Mouse (Mus musculus) liver, embryonic 12.5 days (tissue): ENCODE data around the gene Slc44a1. TPM values are rescaled to one million over a fixed set of nuclear protein-coding genes. Genes with fewer than 3 reads are reported as not detected.

Experiments
- ATAC-seq: fragments of 200-750 bp; cut with Nextera tagmentation; 2 replicates; pipeline ENCODE4 v1.8.0; 2017; ENCODE audit warnings: moderate number of reproducible peaks, mild to moderate bottlenecking, moderate library complexity
- H3K27ac ChIP-seq: fragments of 300-500 bp; sonication (generic); 2 replicates; pipeline ENCODE4 v1.5.1; 2016; ENCODE audit warnings: mild to moderate bottlenecking
- H3K27me3 ChIP-seq: fragments of 300-500 bp; sonication (generic); replicated peaks from 2 replicates; pipeline ENCODE4 v1.6.1; 2016; ENCODE audit warnings: mild to moderate bottlenecking, moderate library complexity
- H3K36me3 ChIP-seq: fragments of 300-500 bp; sonication (generic); 2 replicates; pipeline ENCODE4 v1.6.1; 2016; ENCODE audit warnings: mild to moderate bottlenecking, moderate library complexity
- H3K4me1 ChIP-seq: fragments of 300-500 bp; sonication (generic); 2 replicates; pipeline ENCODE4 v1.6.1; 2016
- H3K4me2 ChIP-seq: fragments of 300-500 bp; sonication (generic); 2 replicates; pipeline ENCODE4 v1.6.1; 2016; ENCODE audit warnings: mild to moderate bottlenecking, moderate library complexity
- H3K4me3 ChIP-seq: fragments of 300-500 bp; sonication (generic); 2 replicates; pipeline ENCODE4 v1.5.1; 2016; ENCODE audit warnings: mild to moderate bottlenecking, moderate library complexity
- H3K9ac ChIP-seq: fragments of 300-500 bp; sonication (generic); 2 replicates; pipeline ENCODE4 v1.6.1; 2016; ENCODE audit warnings: mild to moderate bottlenecking, moderate library complexity
- H3K9me3 ChIP-seq: fragments of 300-500 bp; sonication (generic); replicated peaks from 2 replicates; pipeline ENCODE4 v1.6.1; 2016; ENCODE audit warnings: mild to moderate bottlenecking, moderate library complexity
- WGBS: fragments of 180-500 bp; shearing (Covaris S2); methylation state at CpG from one replicate; pipeline ENCODE4 v1.1.7; 2016; ENCODE audit not compliant: insufficient replicate concordance; 5-methylcytosine and 5-hydroxymethylcytosine counted together
- polyA plus RNA-seq: library from polyadenylated mRNA; unstranded; fragments of >200 nt; fragmentation: Nextera tagmentation; extraction: Ambion mirVana; gene quantifications from 2 replicates; pipeline ENCODE4 v1.2.1, GENCODE M21; 2016

Slc44a1 gene
- polyA plus RNA-seq, result 14.0 and 14.1 TPM in 2 replicates

GRCm38 (mm10) chr4:53440010-53440815 is at the start of gene Slc44a1:
Gene Slc44a1 (plus strand): TSS chr4:53440413.
- peaks cover 33% of the 10 kb centered on the region for H3K4me1 ChIP-seq
- peak within 1 kb of the TSS; percentile 76 for H3K9ac ChIP-seq
- H3K4me3 ChIP-seq, result peak within 1 kb of the TSS; percentile 76
- WGBS, result under 1% methylated on average over 89 of the region's 122 CpGs
- no peaks in the 10 kb centered on the region for H3K36me3 ChIP-seq
- H3K4me2 ChIP-seq, result peak within 1 kb of the TSS; percentile 96
- no peaks in the 10 kb centered on the region for H3K9me3 ChIP-seq
- ATAC-seq, result peak; percentile 94
- peak within 1 kb of the TSS; percentile 83 for H3K27ac ChIP-seq
- peaks cover 39% of the 10 kb centered on the region for H3K27me3 ChIP-seq

DNA sequence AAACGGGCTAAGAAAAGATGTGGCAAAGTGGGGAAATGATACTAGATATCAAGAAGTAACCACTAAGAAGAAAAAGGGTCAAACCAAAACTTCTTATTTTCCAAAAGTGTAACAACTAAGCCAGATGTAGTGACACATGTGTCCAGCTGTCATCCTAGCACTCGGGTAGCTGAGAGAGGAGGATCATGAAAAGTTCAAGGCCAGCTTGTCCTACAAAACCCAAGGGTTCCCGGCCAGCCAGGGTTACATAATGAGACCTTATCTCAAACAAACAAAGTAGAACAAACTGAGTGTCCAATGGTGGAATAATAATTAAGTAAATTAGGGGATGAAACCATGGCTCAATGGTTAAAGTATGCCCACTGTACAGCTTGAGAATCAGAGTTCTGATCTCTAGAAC is 45.2 kb upstream of the Slc44a1 start:
- H3K27me3 ChIP-seq, result no peaks in the 10 kb centered on the region
- H3K27ac ChIP-seq, result no peak overlapping the region
- no peaks in the 10 kb centered on the region for H3K9me3 ChIP-seq
- WGBS, result 48% methylated on average over 3 of the region's 3 CpGs
- peak; percentile 44 for ATAC-seq
- no peaks in the 10 kb centered on the region for H3K4me1 ChIP-seq
- H3K4me3 ChIP-seq, result no peak overlapping the region
- no peak overlapping the region for H3K4me2 ChIP-seq
- no peak overlapping the region for H3K9ac ChIP-seq
- H3K36me3 ChIP-seq, result no peaks in the 10 kb centered on the region

DNA sequence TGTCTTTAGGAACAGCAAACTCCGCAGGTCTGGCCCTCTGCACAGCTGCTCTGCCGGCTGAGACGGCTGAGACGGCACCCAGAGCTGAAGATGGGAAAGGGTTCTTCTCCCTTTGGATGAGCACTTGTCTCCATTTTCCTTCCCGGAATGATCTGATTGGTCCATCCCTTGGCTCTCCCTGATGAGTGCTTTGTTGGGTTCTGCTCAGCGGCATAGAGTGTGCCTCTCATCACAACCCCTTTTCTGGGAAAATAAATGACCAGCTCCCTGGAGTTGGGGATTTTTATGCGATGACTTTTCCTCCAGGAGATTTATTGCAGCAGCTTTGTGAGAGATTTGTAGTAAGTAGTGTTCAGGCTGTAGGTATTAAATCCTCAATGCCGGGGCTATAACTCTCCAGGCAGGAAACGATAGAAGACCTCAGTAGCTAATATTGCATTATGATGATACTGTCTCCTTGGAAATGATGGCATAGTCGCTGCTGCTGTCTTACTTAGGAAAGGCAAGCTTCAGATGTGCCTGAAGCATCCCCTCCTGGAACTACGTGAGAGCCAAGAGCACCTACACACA is 43.5 kb upstream of the Slc44a1 start:
- Histone ChIP-seq H3K27me3 (no peaks in the 10 kb centered on the region), H3K9ac (no peak overlapping the region), H3K27ac (no peak overlapping the region), H3K9me3 (no peaks in the 10 kb centered on the region), H3K4me3 (no peak overlapping the region), H3K36me3 (no peaks in the 10 kb centered on the region), H3K4me1 (no peaks in the 10 kb centered on the region), H3K4me2 (no peak overlapping the region)
- 67% methylated on average over 11 of the region's 11 CpGs for WGBS
- no peak for ATAC-seq

DNA sequence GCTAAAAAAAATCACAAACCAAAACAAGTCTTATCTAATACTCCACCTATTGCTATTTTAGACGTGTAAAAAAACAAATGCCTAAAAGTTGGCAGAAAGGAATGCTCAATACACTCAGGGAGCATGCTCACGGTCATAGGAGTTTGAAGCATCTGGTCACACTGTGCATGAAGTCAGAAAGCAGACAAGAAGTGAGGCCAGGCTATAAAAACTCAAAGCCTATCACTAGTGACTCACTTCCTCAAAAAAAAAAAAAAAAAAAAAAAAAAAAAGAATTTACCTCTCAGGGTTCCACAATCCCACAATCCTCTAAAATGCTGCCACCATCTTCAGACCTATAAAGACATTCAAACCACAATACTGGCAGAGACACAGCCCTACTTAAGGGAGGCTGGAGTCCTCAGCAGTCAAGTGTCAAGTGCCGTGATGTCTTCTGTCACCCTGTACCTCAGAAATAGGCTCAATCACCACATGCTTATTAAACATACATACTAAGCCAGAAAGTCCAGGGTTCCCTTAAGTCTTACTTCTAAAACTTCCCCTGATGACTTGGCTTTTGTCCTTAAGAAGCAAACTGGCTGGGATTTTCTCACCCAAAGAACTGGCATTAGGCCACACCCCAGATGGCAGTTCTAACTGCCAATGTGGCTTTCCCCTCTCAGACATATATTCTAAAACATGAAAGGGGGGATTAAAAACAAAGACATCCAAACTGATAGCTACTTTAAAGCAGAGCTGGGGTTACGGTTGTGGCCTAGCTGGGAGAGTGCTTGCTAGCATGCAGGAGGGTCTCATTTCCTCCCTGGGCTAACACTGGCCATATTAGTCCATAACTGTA is 42.7 kb upstream of the Slc44a1 start:
- Histone ChIP-seq H3K4me2 (no peak overlapping the region), H3K9me3 (no peaks in the 10 kb centered on the region), H3K36me3 (no peaks in the 10 kb centered on the region), H3K9ac (no peak overlapping the region), H3K4me3 (no peak overlapping the region), H3K4me1 (no peaks in the 10 kb centered on the region), H3K27me3 (no peaks in the 10 kb centered on the region), H3K27ac (no peak overlapping the region)
- no peak for ATAC-seq
- WGBS, result 62% methylated on average over 4 of the region's 4 CpGs

DNA sequence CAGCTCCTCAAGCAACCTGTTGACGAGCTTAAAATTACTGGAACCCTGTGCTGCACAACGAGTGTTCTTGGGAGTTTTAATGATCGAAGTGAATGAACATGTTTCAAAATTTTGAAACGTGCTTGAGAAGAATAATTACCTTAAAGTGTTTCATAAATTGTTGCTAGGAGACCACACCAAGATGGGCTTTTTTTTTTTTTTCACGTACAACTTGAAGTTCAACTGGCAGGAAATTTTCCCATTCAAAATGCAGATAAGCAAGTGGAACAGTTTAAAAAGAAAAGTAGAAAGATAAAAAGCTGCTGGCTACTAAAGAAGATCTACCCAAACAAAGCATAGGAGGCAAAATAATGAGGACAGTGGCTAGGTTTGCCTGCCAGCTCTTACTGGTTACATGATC is 41.7 kb upstream of the Slc44a1 start:
- H3K9ac ChIP-seq, result no peak overlapping the region
- H3K27ac ChIP-seq, result no peak overlapping the region
- H3K4me2 ChIP-seq, result no peak overlapping the region
- no peak for ATAC-seq
- no peaks in the 10 kb centered on the region for H3K27me3 ChIP-seq
- H3K4me1 ChIP-seq, result no peaks in the 10 kb centered on the region
- H3K9me3 ChIP-seq, result no peaks in the 10 kb centered on the region
- no peaks in the 10 kb centered on the region for H3K36me3 ChIP-seq
- 59% methylated on average over 5 of the region's 5 CpGs for WGBS
- no peak overlapping the region for H3K4me3 ChIP-seq

DNA sequence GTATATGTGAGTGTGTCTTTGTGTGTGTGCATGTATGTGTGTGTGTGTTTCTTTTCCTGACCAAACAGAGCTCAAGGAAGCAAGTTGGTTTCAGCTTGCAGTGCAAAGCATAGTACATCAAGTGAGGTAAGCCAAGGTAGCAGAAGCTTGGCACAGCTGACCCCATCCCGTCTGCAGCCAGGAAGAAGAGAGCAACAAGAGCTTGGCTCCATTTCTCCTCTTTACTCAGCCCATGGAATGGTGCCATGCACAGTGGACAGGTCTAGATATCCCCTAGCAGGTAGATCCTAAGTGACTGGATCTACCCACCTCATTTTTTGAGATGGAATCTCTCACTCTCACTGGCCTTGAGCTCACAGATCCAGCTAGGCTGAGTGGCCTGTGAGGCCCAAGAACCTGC is 40.8 kb upstream of the Slc44a1 start:
- ATAC-seq, result no peak
- Histone ChIP-seq H3K9me3 (no peaks in the 10 kb centered on the region), H3K9ac (no peak overlapping the region), H3K4me1 (no peaks in the 10 kb centered on the region), H3K4me3 (no peak overlapping the region), H3K27me3 (no peaks in the 10 kb centered on the region), H3K27ac (no peak overlapping the region), H3K4me2 (no peak overlapping the region), H3K36me3 (no peaks in the 10 kb centered on the region)
- WGBS, result 94% methylated on average over 1 of the region's 1 CpGs

DNA sequence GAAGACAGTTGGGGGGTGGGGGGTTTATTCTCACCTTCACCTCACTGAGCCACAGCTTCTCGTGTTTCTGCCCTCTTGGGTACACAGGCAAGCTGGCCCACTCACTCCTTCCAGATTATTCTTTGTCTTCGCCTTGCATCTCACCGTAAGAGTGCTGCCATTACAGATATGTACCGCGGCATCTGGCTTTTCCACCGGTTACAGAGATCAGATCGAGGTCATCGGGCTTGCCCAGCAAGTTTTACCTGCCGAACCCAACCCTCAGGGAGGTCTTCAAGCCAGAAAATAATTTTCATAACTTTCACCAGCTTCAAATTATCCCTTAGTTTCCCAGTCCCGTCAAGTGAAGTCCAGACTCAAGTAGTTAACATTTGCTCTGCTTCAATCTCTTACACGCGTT is 36.8 kb upstream of the Slc44a1 start:
- ATAC-seq, result no peak
- no peak overlapping the region for H3K4me3 ChIP-seq
- H3K9ac ChIP-seq, result no peak overlapping the region
- H3K4me2 ChIP-seq, result no peak overlapping the region
- no peaks in the 10 kb centered on the region for H3K9me3 ChIP-seq
- no peaks in the 10 kb centered on the region for H3K4me1 ChIP-seq
- no peak overlapping the region for H3K27ac ChIP-seq
- H3K27me3 ChIP-seq, result no peaks in the 10 kb centered on the region
- no peaks in the 10 kb centered on the region for H3K36me3 ChIP-seq
- 86% methylated on average over 12 of the region's 12 CpGs for WGBS

DNA sequence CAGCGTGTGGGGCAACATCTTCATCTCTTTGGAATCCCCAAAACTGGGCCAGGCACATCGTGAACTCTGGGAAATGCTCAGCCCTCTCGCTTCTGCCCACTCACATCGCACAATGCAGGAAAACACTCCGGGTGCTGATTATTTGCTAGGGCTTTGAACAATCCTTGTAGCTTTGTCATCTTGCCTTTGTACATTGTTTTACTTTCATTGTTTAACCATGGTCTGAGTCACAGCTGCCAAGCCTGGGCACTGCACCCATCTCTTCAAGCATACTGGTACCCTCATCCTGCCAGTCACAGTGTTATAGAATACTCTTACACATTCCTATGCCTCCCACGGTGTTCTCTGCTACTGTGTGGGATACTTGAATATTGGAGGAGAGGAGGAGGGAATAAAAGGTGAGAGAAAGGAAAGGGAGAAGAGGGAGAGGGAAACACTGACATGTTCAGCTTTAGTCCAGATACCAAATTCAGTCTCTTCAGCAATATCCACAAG is 35.7 kb upstream of the Slc44a1 start:
- Histone ChIP-seq H3K4me1 (no peaks in the 10 kb centered on the region), H3K27ac (no peak overlapping the region), H3K9me3 (no peaks in the 10 kb centered on the region), H3K27me3 (no peaks in the 10 kb centered on the region), H3K4me3 (no peak overlapping the region), H3K9ac (no peak overlapping the region), H3K36me3 (no peaks in the 10 kb centered on the region), H3K4me2 (no peak overlapping the region)
- WGBS, result 77% methylated on average over 6 of the region's 6 CpGs
- ATAC-seq, result no peak

DNA sequence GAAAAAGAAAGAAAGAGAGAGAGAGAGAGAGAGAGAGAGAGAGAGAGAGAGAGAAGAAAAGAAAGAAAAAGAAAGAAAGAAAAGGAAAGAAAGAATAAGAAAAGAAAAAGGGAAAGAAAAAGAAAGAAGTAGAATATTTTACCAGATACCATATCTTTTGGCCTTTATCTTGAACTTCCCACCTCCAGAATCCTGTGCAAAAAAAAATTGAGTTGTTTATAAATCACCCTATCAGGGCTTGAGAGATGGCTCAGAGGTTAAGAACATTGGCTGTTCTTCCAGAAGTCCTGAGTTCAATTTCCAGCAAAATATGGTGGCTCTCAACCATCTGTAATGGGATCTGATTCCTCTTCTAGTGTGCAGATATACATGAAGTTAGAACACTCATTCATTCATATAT is 33.3 kb upstream of the Slc44a1 start:
- H3K27ac ChIP-seq, result no peak overlapping the region
- H3K4me1 ChIP-seq, result no peaks in the 10 kb centered on the region
- no peak for ATAC-seq
- H3K4me3 ChIP-seq, result no peak overlapping the region
- H3K36me3 ChIP-seq, result no peaks in the 10 kb centered on the region
- no peaks in the 10 kb centered on the region for H3K27me3 ChIP-seq
- no peaks in the 10 kb centered on the region for H3K9me3 ChIP-seq
- H3K9ac ChIP-seq, result no peak overlapping the region
- no peak overlapping the region for H3K4me2 ChIP-seq

DNA sequence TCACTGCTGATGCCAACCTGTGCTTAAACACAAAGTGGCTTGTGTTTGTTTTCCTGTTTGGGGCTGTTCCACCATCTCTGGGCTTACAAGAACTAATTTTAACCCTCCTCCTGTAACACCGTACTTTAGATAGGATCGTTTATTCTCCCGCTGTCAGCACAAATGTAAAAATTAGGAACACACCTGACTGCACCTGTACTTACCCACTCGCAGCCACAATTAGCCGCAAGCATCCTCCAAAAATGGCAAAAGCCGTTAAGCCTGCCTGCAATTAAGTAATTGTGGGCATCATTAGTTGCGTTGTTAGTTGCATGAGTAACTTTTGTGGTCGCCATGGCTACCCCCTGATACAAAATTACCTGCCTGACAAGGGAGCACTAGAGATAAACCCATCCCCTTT is 31.4 kb upstream of the Slc44a1 start:
- Histone ChIP-seq H3K36me3 (no peaks in the 10 kb centered on the region), H3K4me2 (no peak overlapping the region), H3K9ac (no peak overlapping the region), H3K27ac (no peak overlapping the region), H3K9me3 (no peaks in the 10 kb centered on the region), H3K27me3 (no peaks in the 10 kb centered on the region), H3K4me3 (no peak overlapping the region), H3K4me1 (peaks cover 18% of the 10 kb centered on the region)
- WGBS, result 75% methylated on average over 8 of the region's 8 CpGs
- no peak for ATAC-seq

DNA sequence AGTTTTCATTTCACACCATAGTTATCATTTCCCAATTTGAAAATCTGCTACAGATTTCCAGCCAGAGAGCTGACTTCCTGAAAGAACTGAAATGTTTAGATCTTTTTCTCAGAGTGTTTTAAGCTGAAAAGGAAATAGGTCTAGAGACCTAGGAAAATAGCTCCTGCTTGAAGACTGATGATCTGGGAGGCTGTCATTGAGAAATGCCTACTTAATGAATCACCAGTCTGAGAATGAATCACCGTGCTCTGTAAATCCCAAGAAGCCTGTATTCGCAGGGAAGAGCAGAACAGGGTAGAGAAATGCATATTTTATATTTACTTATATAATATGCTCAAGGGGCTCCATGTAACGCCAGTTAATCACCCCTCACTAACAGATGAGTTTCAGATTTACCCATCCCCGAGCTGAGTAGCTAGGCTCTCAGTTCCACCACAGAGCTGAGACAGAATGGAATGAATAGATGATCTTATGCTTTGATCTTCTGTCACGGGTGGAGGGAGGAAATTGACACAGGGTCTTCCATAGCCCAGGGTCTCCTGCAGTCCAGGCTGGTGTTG is 30.6 kb upstream of the Slc44a1 start:
- Histone ChIP-seq H3K9ac (no peak overlapping the region), H3K9me3 (no peaks in the 10 kb centered on the region), H3K4me1 (peaks cover 26% of the 10 kb centered on the region), H3K27ac (no peak overlapping the region), H3K4me3 (no peak overlapping the region), H3K27me3 (no peaks in the 10 kb centered on the region), H3K4me2 (no peak overlapping the region), H3K36me3 (no peaks in the 10 kb centered on the region)
- 42% methylated on average over 5 of the region's 5 CpGs for WGBS
- ATAC-seq, result no peak

- H3K9me3 ChIP-seq, result no peaks in the 10 kb centered on the region
- no peak for ATAC-seq
- H3K4me1 ChIP-seq, result peaks cover 30% of the 10 kb centered on the region
- no peak overlapping the region for H3K4me2 ChIP-seq
- H3K27me3 ChIP-seq, result no peaks in the 10 kb centered on the region
- no peak overlapping the region for H3K27ac ChIP-seq
- 57% methylated on average over 5 of the region's 5 CpGs for WGBS
- no peak overlapping the region for H3K4me3 ChIP-seq
- H3K9ac ChIP-seq, result no peak overlapping the region
- no peaks in the 10 kb centered on the region for H3K36me3 ChIP-seq
Measured at GRCm38 (mm10) chr4:53410752-53411151, 29.5 kb upstream of the Slc44a1 start.
